Mouse (Mus musculus) forelimb bud, embryonic 11.5 days (tissue): ENCODE results near the gene Slc45a2.

ENCODE experiments used
- DNase-seq: peaks from one replicate; pipeline ENCODE4 v3.0.0-alpha.2; 2012; ENCODE audit warnings: low read depth, low spot score

Slc45a2 gene

GRCm38 (mm10) chr15:11003791-11004190 lies 3.3 kb downstream of the Slc45a2 start:
- no peak for DNase-seq

DNA sequence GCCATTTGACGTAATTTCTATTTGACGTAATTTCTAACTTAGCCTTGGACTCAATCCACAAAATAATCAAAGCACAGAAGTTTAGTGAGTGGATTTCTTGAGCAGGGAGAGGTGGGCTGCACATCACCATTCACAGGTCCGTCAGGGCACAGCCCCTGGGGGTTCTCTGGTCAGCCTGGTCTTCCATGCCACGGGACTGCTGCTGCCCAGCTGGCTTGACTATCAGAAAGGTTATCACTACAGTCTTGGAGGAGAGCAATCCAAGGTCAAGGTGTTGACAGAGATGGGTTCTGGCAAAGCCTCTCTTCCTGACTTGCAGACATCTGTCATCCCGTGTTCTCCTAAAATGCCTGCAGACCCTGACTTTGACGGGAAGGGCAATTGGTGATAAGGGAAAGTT lies 4.1 kb downstream of the Slc45a2 start:
- DNase-seq = no peak

DNA sequence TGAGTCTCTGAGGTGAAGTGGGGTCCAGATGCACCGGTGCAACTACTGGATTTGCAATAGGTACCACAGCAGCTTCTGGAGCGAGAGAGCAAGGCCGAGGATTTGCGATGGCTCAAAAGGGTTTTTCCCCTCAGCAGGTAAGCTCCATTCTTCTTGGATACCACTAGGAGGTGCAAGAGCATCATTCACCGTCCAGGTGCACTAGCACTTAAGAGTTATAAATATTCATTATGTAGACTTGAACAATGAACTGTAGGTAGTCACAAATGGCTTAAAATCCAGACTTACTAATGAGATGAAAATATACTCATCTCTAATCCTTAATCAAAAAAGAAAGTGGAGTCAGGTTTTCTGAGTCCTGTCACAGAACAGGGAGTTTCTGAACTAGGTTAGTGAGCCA lies 8.2 kb downstream of the Slc45a2 start:
- DNase-seq = peak; percentile 35

GRCm38 (mm10) chr15:11010976-11011548 lies 10.5 kb downstream of the Slc45a2 start:
- DNase-seq = no peak

GRCm38 (mm10) chr15:11014931-11015330 lies 14.4 kb downstream of the Slc45a2 start:
- no peak for DNase-seq

DNA sequence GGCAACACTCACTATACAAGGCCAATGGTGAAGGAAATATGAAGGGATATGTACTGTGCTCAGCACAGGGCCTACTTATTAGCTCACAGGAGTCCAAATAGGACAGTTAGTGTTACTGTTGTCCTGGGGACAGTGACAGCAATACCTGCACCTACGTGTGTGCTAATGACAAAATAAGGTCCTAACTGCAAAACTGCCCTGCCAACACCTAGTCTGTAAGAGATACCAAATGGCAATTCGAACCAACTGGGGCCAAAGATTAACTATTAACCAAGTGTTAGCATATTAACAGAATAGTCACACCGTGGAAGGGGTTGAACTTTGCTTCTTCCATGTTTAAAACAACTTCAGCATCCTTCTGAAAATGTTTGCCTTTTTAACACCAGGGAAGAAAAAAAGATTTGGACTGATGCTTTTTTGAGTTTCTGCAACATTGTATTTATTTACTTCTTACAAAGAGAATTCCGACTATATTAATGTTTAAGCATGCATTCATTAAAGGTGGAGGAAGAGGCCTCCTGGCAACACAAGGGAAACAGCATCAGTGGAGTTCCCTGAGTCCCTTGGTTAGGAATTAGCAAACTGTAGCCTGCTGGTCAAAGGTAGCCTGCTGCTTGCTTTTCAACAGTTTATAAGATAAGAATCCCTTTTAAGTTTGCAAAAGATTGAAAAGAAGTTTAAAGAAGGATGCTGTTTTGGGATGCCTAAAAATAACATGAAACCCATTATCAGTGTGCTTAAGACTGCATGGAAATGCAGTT lies 26.5 kb downstream of the Slc45a2 start:
- DNase-seq = no peak

DNA sequence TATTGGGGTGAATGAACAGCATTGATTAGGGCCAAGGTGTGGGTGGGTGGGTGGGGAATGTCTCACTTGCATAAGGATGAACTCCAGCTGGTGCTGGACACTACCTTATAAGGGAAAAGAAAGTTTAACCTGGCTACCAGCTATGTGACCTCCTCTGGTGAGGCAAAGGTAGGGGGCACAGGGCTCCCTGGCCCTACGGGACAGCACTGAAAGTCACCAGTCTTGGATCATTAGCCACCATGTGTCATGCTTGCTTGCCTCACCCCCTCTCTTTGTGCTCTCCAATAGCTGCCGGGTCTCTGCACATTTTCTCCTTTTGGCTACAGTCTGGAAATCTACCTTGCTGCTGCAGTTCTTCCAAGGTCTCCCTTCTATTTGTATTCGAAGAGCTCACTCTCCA lies 29.7 kb downstream of the Slc45a2 start:
- no peak for DNase-seq

GRCm38 (mm10) chr15:11035947-11036474 lies 35.5 kb downstream of the Slc45a2 start:
- peak; percentile 29 for DNase-seq

DNA sequence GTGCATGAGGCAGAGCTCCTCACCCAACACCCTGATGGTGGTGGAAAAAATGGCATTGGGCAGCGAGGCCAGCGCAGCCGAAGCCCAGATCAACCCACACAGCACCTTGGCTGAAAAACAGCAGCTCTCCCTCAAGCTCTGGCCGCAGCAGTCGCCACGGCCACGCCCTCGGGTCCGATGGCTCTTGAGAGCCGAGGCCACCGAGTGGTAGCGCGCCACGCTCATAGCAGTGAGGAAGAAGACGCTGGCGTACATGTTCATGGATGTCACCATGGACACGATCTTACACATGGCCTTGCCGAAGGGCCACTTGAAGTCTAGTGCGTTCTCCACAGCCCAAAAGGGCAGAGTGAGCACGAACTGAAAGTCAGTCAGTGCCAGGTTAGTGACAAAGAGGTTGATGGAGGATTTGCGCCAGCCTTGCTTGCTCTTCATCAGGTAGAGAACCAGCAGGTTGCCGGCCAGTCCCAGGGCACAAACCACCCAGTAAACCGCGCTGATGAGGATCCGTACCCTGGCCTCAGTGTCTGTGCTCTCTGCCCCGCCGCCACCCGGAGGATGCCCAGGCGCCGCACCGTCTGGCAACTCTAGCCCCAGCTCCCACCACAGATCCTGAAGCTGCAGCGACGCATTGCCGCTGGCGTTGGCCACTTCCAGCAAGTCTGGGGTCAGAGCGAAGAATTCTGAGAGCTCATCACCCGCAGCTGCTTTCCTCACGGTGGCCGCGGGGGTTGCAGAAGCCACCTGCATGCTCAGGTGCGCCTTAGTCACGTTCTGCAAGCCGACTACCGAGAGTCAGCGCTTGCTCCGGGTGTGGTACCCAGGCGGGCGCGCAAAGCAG lies 36.2 kb downstream of the Slc45a2 start:
- peak; percentile 11 for DNase-seq

- no peak for DNase-seq
Observed at GRCm38 (mm10) chr15:11037376-11037695, 36.8 kb downstream of the Slc45a2 start.

DNA sequence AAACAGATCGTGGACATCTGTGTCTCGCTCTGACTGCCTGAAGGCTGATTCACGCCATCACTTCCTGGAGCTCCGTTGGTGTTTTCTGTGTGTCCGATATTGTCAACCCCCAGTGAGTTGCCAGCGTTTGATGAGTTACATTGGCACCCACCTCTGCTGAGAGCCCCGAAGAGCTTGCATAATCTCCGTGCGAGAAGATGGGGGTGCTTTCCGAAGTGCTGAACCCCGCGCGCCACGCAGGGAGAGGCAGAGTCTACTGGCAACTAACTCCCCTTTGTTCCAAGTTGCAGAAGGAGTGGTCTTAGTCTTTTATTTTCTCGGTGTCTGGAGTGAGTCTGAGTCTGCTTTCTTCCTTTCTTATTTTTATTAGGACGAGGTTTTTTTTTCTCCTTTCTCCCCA lies 37.2 kb downstream of the Slc45a2 start, which contains the start of gene Rxfp3:
Gene Rxfp3, minus strand, starts transcription at position 281 of the 400 bp plus-strand sequence.
- DNase-seq = peak; percentile 11

DNA sequence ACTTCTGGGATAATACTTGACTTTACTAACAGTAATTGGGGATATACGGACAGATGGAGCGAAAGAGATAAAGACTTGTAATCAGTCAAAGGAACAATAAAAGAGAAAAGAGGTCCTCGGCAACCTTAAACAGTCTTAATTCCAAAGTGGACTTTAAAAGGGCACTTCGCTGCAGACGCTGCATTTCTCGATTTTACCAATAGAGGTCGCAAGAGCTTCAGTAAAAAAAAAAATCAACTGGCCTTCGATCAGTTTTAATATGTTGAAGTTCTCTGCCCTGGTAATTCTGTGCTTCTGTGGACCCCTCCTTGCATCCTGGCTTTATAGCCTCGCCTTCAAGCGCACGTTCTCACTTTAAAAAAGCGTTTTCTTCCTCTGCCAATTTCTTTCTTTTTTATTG lies 38.0 kb downstream of the Slc45a2 start:
- DNase-seq = peak; percentile 80

- DNase-seq = no peak
Observed at GRCm38 (mm10) chr15:11040067-11040466, 39.5 kb downstream of the Slc45a2 start.

- no peak for DNase-seq
Observed at GRCm38 (mm10) chr15:11041229-11041628, 40.7 kb downstream of the Slc45a2 start.

DNA sequence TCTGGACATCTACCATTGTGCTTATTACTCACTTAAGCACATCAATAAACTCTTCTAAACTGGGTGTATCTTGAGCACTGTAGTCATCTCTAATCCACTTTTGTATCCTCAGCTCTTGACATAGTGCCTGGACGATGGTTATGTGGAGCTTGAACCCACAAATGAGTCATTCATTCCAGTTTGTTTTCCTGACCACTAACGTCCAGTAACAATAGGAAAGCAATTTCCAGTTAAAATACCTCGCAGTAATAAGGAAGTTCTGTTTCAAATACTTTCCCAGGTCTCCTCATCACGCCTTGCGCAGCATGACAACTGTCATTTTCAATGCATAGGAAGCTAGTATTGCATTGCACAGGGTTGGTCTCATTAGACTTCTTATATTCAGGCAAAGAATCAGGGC lies 42.3 kb downstream of the Slc45a2 start:
- DNase-seq = no peak

- DNase-seq = no peak
Observed at GRCm38 (mm10) chr15:11053678-11054439, 53.3 kb downstream of the Slc45a2 start.

- no peak for DNase-seq
Observed at GRCm38 (mm10) chr15:11054440-11055080, 54.0 kb downstream of the Slc45a2 start.

DNA sequence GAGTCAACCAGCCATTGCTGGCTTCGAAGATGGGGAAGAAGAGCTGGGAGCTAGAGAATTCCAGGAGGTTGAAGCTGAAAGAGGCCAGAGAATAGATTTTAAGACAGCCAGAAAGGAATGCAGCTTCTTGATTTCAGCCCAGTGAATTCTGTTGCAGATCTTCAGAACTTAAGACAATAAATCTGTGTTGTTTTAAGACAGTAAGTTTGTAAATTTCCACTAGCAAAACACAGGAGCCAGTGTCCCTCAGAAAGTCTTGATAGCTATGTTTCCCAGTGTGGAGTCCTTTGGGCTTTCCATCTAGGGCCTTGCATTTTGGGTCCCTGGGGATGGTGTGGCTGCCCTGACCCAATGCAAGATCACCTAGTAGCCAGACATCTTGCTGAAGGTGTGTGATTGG lies 62.4 kb downstream of the Slc45a2 start:
- no peak for DNase-seq

GRCm38 (mm10) chr15:11064160-11064557 lies 63.6 kb downstream of the Slc45a2 start:
- no peak for DNase-seq

GRCm38 (mm10) chr15:11064558-11065411 lies 64.3 kb downstream of the Slc45a2 start, which contains the start of gene Adamts12:
TSS of gene Adamts12 (plus strand) at chr15:11064790.
- no peak for DNase-seq
